Mouse (Mus musculus) layer of hippocampus, adult 18-20 months (tissue): ENCODE data around the gene Mylk. TPM values are rescaled to one million over a fixed set of nuclear protein-coding genes. Genes with fewer than 3 reads are reported as not detected.

ENCODE experiments used
- DNase-seq, 2 experiments: peaks; one replicate each; pipeline ENCODE4 v3.0.0; 2022; ENCODE audit warnings: low spot score in 2 of 2
- total RNA-seq, 2 experiments: library from RNA; stranded (reverse); gene quantifications; 2 replicates each; pipeline ENCODE4 v1.2.3; 2021

The Mylk gene
- total RNA-seq, 2 experiments from 2014 or later = 13.8 to 14.8 TPM

DNA sequence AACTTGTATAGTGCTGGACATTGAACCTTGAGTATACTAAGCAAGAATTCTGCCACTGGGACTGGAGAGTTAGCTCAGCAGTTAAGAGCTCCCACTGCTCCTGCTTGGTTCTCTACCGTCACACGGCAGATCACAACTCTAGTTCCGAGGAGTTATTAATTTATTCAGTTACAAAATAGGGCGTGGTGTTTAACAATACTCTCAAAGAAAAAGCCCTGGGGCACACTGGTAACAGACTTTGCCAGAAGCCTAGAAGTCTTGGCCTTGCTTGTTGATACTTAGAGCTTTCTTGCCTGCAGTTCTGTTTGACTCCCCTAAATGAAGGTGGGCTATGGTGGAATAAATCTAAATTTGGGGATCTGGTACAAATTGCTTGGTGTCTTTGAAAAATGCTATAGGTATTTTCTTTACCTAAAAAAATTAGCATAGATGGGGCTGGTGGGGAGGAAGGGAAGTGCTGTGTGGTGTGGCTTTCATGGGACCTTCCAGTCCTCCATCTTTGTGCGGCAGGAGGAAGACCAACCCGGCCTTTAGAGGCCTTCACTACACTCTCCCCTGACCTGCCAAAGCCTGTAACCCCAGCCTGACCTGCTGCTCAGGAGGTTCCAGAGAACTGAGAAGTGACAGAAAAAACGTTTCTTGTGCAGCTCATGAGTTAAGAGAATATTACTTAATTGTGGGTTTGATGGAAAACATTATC is 94.1 kb downstream of the Mylk start:
- no peak for DNase-seq

DNA sequence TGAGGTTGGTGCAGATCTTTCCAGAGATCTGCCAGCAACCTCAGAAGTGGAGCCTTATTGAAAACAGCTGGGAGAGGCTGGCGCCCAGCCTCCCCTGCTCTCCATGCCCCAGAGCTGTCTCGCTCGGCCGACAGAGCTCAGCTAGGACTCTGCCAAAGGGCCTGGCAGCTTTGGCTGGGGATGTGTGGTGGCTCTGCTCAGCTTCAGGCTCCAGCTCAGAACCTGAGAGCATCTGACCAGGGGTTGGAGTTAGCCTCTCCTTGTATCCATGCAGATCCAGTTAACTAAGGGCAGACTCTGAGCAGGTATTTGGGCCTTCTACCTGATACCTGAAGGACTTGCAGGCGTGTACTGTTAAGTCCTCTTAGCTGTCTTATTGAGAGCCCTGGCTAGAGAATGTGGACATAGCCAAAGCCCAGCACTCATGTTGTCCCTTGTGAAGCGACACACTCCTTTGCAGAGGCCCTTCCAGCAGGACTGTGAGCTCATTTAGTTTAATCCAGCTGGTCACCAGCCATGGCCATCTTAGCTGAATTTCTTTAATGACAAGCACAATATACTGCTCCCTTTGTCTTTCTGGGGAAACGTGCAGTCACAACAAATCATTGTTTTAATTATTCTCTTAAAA is 94.8 kb downstream of the Mylk start:
- no peak for DNase-seq

DNA sequence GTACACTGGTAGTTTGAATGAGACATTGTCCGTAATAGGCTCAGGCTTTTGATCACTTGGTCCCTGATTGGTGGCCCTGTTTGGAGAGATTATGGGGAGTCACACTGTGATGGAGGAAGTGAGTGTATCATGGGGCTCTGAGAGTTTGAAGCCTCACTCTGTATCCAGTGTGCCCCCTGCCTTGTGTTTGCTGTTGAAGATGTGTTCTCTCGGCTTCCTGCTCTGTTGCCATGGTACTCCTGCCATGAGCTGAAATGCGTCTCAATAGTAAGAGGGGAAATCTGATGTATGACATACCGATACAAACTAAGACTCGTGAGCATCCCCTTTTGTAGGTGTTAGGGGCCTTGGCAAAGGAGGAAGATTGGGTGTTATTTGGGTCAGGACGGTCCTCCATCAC is 99.8 kb downstream of the Mylk start:
- no peak for DNase-seq

DNA sequence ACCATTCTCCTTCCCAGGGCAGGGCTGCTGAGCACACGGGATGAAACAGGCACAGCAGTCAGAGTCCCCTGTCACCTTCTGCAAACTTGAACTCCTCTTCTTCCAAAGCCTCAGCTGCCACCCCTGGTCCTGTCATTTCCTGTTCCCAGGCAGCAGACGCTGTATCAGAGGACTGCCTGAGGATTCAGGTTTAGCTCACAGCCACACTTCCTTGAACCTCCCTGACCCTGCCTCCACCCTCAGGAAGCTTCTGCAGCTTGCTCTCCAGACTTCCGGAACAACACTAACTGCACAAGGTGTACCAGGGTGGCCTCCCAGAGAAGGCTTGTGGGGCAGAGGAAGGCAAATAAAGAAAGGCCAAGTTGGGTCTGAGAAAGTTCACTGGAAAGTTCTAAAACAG is 102.6 kb downstream of the Mylk start:
- DNase-seq = no peak

DNA sequence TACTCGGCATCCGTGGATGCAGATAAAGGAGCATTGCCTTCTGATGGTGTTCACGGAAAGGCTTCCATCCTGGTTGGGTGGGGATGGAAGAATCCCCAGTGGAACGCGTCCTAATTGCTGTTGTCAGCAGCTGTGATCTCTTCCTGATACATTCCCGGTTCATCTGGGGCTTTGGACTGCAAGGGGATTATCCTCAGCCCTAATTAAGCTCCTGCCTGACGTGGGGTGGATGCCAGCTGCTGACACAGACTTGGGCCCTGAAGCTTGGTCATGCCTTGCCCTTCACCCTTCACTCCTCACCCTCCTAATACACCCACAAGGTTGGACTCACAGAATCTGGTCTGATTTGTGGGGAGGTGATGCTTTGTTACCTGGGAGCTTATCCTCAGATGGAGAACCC is 109.1 kb downstream of the Mylk start:
- no peak for DNase-seq

DNA sequence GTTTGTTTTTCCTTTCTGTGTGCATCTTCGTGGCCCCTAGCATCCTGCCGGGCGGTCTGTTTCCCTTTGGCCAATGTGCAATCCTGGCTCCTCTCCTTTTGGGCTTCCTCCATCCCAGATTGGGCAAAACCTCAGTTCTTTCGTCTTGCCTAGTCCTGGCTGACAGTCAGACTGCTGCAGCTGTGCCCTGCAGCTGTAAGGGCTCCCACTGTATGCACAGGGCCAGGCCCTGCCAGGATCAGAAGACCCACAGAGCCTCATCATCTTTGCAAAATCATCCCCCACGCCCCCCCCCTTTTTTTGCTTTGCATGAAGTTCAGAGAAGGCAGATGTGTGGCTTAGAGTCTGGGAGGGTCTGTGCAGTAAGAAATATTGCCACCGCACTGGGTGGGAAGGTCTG is 110.1 kb downstream of the Mylk start:
- peak in 1 of 2 experiments; percentile 6 for DNase-seq

DNA sequence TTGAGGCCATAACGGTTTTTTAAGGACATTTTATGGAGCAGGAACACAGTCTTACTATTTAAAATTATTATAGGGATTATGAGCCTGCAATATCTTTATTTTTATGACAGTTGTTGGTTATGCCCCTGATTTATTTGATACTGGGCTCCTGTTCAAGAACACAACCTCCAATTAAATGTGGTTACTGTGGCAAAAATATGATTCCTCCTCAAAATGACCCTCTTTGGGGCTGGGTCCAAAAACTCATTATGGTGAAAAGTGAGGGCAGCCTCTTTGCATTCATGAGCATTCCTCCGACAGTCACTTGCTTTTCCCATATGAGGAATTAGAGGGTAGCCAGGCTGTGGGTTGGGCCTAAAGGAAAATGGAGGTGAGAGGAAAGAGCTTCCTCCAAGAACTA is 110.7 kb downstream of the Mylk start:
- DNase-seq = no peak

DNA sequence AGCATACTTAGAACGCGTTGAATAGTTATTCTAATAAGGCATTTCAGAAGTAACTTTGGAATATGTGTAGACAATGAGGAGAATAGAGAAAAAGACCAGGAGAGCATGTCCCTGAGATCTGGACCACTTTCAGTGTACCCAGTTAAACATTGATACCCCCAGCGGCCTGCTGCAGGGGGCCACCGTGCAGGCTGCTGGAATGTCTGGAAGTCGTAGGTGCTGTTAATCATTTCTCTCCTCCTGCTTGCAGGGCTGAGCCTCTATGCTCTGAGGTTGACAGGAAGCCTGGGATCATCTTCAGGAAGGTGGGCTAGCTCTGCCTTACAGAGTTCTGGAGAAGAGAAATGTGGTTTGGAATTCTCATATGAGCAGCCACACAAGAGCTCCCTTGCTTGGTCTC is 112.6 kb downstream of the Mylk start:
- DNase-seq = no peak

DNA sequence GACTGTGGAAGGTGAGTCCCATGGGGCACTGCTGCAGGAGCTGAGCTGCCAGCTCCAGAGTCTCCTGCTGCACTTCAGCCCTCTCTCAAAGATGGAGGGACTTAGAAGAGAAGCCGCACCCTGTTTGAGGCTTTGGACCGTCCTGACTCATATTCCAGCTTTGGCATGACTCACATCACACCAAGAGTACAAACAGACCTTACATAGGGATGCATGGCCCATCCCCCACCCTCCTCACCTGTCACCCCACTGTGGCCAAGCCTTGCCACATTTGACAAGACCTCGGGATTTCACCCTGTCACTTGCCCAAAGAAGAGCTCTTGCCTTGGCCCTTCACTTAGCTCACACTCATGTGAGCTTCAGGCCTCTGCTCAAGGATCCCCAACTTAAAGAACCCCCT is 115.8 kb downstream of the Mylk start:
- no peak for DNase-seq

DNA sequence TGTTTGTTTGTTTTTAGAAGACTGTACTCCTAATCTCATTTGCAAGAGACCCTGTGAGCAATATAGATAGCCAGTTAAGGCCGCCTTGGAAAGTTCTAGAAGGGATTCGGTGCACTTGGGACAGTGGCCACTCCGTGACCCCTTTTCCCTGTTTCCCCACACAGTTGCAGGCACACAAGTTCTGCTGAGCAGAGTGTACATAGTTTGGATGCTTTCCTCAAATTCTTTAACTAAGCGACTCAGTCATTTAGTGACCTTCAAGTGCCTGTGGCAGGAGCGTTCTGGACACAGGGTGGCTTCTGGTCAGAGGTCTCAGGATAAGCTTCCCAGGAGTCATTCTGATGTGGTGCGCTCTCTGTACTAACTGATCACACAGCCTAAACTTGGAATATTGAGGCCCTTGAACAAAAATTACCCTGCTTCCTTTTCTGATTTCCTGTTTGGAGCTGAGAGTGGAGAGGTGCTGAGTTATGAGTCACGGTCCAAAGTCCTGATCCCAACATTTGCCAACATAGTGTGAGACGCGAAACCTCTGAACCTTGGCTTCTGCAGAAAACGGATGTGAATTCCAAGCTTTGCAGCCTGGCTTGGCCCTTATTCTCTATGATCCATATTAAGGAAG is 116.8 kb downstream of the Mylk start:
- DNase-seq = no peak

DNA sequence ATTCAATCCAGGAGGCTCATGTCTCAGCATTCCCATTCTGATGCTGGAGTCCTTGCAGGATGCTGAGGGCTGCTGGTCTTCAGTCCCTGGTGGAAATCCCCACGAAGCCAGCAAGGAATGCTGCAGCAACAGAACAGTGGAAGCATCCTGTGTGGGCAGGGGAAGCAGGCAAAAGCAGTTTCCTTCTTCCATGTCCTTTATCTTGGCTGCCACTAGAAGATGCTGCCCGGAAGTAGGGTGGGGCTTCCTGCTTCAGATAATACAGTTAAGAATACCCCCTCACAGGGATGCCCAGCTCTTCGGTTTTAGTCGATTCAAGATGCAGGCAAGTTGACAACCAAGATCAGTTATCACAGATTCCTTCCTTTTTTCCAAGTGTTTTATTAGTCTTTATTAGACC is 120.4 kb downstream of the Mylk start:
- no peak for DNase-seq

DNA sequence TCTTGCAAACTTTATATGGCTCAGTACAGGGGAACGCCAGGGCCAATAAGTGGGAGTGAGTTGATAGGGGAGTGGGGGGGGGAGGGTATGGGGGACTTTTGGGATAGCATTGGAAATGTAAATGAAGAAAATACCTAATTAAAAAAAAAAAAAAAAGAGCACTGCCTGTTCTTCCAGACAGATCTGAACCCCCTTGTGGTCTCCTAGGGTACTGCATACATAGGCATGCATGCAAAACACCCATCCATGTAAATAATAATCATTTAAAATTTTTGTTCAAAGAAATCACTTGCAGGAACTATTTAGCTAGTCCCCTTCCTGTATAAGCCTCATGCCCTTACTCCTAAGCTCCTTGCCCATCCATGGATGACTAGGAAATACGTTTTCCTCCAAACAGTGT is 122.2 kb downstream of the Mylk start:
- DNase-seq = no peak

DNA sequence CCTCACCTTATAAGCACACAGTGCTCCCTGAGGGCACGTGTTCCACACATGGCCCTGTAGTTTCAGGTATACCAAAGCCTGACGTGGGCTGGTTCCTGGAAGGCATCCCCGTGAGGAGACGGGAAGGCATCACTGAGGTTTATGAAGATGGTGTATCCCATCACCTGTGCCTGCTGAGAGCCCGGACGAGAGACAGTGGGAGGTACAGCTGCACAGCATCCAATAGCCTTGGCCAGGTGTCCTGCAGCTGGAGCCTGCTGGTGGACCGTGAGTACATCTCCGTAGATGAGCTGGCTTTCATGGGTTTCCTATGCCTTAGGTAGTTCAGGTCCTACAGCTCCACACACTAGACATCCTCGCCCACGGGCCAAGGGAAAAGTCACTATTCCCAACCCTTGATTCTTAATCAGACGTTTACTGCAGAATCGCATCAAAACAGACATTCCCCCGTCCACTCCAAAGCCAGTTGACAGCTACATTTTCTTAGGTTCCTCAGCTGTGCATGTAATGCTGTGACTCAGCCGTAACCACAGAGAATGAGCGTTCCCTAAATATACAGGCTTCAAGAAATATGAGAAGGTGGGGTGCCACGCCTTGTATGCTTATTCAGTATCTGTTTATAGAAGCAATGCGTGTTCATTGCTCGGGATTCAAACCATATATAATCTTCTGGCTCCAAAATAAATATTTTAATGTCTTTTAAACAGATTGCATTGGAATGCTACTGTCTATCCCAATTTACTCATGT is 135.2 kb downstream of the Mylk start:
- no peak for DNase-seq

DNA sequence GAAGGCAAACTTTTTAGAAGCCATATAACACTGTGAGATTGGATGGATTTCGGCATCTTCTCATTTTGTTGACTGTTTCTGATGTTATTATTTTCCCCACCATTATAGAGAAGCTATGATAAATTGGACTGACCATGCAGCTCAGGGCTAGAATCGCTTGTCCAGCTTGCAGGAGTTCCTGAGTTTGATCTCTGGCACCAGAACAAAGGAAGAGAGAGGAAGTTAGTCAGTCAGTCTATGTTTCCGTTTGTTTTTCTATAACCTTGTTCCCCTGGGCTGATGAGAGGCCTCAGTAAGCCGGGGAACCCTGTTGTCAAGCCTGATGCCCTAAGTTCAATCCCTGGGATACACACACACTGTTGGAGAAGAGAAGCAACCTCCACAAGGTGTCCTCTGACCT is 135.8 kb downstream of the Mylk start:
- DNase-seq = no peak

DNA sequence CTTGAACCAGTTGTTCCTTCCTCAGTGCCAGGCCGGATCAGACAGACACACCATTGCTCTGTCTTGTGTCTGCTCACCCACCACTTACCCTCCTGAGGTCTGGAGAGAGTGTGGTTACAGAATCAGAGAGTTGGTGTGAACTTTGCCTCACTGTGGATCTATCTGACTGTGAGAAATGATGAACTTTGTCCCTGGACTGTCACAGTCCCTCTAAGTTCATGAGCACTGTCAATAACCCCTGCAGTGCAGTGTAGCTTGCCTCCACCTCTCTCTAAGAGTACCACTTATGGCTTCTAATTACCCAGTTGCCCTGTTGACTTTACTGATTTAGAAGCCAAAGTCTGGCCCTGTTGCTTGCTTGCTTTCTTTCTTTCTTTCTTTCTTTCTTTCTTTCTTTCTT is 142.0 kb downstream of the Mylk start:
- no peak for DNase-seq

DNA sequence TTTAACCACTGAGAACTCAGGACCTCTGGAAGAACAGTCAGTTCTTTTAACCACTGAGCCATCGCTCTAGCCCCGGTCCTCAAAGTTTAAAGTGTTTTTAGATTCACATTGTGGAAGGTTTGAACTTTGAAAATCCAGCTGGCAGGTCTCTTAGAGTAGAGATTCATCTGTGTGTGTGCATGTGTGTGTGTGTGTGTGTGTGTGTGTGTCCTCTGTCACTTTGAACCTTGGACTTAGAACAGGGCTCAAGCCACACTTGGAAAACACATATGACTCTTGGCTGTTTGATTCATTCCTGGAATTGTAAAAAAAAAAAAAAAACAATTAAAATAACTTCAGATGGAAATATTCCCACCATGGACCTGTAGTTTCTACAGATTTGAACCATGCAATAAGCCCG is 149.0 kb downstream of the Mylk start:
- no peak for DNase-seq

DNA sequence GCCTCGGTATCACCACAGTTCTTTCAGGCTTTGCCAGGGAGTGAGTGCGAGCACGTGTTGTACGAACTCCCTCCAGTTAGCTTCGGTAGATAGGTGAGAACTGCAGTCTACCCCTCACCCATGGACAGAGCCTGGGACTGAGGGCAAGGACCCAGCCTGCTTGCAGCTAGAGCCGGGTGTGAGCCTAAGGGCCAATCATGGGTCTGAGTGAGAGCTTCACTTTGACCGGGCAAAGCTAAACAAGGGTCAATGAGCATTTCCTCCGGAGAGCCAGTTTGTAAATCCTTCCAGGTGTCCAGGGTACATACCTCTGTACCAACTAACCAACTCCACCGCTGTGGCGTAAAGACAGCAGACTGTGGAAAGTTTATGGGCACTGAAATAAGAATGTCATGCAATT is 150.9 kb downstream of the Mylk start:
- DNase-seq = no peak

DNA sequence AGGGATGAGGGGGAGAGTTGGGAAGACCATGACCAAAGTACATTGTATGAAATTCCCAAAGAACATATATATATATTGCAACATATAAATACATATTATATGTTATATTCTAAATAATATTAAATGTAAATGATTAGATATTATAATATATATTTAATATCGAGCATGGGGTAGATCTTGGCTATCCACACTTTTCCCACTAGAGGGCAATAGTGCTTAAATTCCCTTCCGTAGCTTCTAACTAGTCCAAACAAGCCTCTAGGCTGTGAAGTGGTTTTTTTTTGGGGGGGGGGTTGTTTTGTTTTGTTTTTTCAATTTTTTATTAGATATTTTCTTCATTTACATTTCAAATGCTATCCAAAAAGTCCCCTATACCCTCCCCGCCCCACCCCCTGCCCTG is 152.0 kb downstream of the Mylk start:
- no peak for DNase-seq

DNA sequence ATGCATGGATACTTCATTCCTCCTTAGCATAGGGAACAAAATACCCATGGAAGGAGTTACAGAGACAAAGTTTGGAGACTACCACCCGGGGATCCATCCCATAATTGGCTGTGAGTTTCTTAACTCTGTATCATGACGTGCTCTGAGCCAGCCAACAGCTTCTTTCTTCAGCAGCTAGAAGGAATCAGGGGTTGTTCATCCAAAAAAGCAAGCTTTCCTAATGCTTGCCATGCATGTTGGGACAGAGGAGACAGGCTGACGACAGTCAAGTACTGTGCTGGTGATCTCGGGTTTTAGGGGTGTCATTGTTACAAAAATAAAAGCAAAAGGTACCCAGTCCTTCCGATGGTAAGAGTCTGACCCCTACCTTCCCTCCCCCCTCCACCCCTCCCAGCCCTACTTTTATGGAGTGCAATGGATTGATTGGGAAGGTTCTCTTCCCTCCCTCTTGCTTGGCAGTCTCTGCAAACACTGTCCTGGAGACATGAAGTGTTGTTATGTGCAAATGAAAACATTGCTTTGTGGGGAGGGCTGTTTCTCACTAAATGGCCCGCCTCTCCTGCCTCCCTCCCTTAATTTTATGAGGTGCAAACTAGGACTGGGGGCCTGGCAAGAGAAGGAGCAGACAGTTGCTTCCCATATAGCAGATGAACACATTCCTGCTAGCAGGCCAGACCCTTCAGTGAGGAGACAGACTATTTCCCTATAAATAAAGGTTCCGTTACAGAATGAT is 153.2 kb downstream of the Mylk start:
- DNase-seq = no peak

DNA sequence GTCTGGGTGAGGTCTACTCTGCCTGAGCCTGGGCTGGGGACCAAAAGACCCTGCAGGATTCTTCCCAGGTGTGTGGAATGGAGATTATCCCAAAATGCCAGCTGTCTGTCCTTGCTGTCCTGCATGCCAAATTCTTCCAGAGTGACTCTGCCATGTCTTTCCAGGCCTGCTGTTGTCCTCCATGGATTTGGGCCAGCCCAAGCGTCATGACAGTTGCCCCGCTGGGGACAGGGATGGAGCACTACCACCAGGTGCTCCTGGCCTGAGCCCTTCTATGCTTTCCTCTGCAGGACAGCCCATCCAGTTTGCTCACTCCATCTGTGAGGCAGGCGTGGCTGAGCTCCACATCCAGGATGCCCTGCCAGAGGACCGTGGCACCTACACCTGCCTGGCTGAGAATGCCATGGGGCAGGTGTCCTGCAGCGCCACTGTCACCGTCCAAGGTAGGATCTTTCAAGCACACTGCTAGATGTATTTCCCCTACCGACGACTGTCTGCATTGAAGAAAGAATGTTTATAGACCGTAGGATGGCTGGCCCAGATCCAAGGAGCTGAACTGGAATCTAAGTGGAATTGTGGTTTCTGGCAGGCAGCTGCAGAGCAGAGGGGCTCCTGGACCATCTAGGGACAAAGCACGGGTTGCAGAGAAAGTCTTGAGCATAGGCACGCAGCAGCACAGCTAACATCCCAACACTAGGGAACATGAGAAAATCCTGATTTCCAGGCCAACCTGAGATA is 154.2 kb downstream of the Mylk start:
- DNase-seq = no peak

DNA sequence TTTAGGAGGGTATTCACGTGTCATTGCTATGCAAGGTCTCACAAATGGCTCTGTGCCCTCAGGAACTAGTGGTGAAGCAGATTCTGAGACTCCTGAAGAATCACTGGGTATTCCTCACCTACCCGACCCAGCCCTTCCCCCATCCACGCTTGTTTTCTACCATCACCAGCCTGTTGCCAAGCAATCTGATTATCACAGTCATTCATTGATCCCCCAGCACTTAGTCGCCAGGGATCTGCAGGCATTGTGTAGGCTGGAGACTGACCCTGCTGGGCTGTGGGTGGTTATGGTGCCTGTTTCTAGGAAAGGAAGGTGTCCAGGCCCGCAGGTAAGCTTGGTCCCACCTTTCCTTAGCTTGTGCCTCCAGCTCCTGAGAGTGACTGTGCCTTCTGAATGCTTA is 155.0 kb downstream of the Mylk start:
- no peak for DNase-seq
